Mouse (Mus musculus) G1E (cell line): ENCODE results near the gene Ankrd13a. TPM values are rescaled to one million over a fixed set of nuclear protein-coding genes. Genes with fewer than 3 reads are reported as not detected.

ENCODE experiments used
- ATAC-seq: 2 replicates; pipeline ENCODE4 v1.8.0; 2016; ENCODE audit warnings: mild to moderate bottlenecking; ENCODE audit not compliant: insufficient number of reproducible peaks, poor library complexity, low FRiP score, severe bottlenecking; ENCODE audit errors: extremely low read depth
- DNase-seq: peaks from one replicate; pipeline ENCODE4 v3.0.0; 2012; ENCODE audit warnings: low spot score
- H3K27me3 ChIP-seq: 2 replicates; pipeline ENCODE4 v1.6.1; 2012; ENCODE audit warnings: mild to moderate bottlenecking, low read length, inconsistent platforms; ENCODE audit not compliant: insufficient read depth
- H3K36me3 ChIP-seq: replicated peaks from 2 replicates; pipeline ENCODE3; 2012; ENCODE audit warnings: mild to moderate bottlenecking, inconsistent platforms
- H3K4me1 ChIP-seq: 2 replicates; pipeline ENCODE4 v1.6.1; 2012; ENCODE audit warnings: low read depth, low read length, inconsistent platforms, mixed read lengths; ENCODE audit not compliant: insufficient read depth
- H3K4me3 ChIP-seq: 2 replicates; pipeline ENCODE4 v1.5.1; 2012; ENCODE audit warnings: low read depth, mild to moderate bottlenecking, inconsistent platforms, low read length, moderate library complexity, mixed read lengths
- H3K9me3 ChIP-seq: replicated peaks from 2 replicates; pipeline ENCODE4 v1.6.1; 2012; ENCODE audit warnings: inconsistent platforms
- CTCF ChIP-seq: IDR thresholded peaks from 2 replicates; pipeline ENCODE4 v1.5.1; 2012; ENCODE audit warnings: low read depth, low read length, inconsistent platforms, mixed read lengths
- GATA1 ChIP-seq: IDR thresholded peaks from 2 replicates; pipeline ENCODE4 v1.6.1; 2012; ENCODE audit warnings: borderline replicate concordance, low read length, inconsistent platforms, mixed read lengths
- GATA2 ChIP-seq: IDR thresholded peaks from 2 replicates; pipeline ENCODE4 v1.6.1; 2012; ENCODE audit warnings: low read depth, low read length, inconsistent platforms, borderline replicate concordance
- POLR2AphosphoS5 ChIP-seq: IDR thresholded peaks from 2 replicates; pipeline ENCODE4 v1.6.1; 2012; ENCODE audit warnings: low read depth, low read length, inconsistent platforms; ENCODE audit not compliant: insufficient replicate concordance
- TAL1 ChIP-seq: conservative IDR thresholded peaks from 2 replicates; pipeline ENCODE4 v1.6.1; 2012; ENCODE audit warnings: low read depth, low read length, inconsistent platforms, mixed read lengths
- polyA plus RNA-seq: library from polyadenylated mRNA; stranded (reverse); fragments of >175 nt; gene quantifications from 2 replicates; pipeline ENCODE4 v1.2.3, GENCODE M21; 2012
- total RNA-seq, 2 experiments: library from RNA; stranded (forward) in 1 of 2; stranded (reverse) in 1 of 2; fragments of 200-1000 nt in 1 of 2; fragments of >200 nt in 1 of 2; fragmentation: Nextera tagmentation in 1 of 2; gene quantifications; 2 replicates each; pipeline ENCODE4 v1.2.3; 2014 to 2017

Gene Ankrd13a
- total and polyA plus RNA-seq, 3 experiments: 576 to 869 (median 779) TPM

- Histone ChIP-seq H3K27me3 (no peaks in the 10 kb centered on the region), H3K9me3 (no peaks in the 10 kb centered on the region), H3K4me1 (no peaks in the 10 kb centered on the region; the same call in 1 of the 2 replicates), H3K36me3 (peaks cover 99% of the 10 kb centered on the region), H3K4me3 (no peak overlapping the region)
- DNase-seq (no peak), ATAC-seq (no peak)
- no peak for TF ChIP-seq TAL1
- no peak for TF ChIP-seq GATA1
- no peak for TF ChIP-seq POLR2AphosphoS5
- no peak for TF ChIP-seq CTCF
- TF ChIP-seq GATA2: no peak
Measured at GRCm38 (mm10) chr5:114759536-114760090, 14.9 kb upstream of the Ankrd13a start.

DNA sequence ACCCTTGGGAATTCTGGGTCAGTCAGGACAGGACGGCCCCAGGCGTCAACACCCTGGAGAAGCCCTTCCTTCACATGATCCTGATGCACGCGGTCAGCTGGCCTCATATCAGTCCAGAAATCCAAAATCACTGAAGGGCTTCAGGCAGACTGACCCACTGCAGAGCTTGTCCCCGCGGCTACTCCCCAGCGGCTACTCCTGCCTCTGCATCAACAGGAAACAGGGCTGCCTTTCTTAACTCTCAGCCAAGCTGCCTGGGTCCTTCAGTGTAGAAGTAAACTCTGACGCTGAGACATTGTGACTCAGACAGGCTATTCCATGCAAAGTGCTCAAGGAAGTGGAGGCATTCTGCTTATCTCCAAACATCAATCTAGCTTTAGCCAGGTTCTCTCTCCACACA lies 12.5 kb upstream of the Ankrd13a start:
- no peak for TF ChIP-seq POLR2AphosphoS5
- ATAC-seq (no peak), DNase-seq (no peak)
- no peak overlapping the region for H3K4me3 ChIP-seq
- H3K27me3 ChIP-seq: no peaks in the 10 kb centered on the region
- peaks cover 11% of the 10 kb centered on the region for H3K4me1 ChIP-seq
- H3K9me3 ChIP-seq: no peaks in the 10 kb centered on the region
- peaks cover 99% of the 10 kb centered on the region for H3K36me3 ChIP-seq

DNA sequence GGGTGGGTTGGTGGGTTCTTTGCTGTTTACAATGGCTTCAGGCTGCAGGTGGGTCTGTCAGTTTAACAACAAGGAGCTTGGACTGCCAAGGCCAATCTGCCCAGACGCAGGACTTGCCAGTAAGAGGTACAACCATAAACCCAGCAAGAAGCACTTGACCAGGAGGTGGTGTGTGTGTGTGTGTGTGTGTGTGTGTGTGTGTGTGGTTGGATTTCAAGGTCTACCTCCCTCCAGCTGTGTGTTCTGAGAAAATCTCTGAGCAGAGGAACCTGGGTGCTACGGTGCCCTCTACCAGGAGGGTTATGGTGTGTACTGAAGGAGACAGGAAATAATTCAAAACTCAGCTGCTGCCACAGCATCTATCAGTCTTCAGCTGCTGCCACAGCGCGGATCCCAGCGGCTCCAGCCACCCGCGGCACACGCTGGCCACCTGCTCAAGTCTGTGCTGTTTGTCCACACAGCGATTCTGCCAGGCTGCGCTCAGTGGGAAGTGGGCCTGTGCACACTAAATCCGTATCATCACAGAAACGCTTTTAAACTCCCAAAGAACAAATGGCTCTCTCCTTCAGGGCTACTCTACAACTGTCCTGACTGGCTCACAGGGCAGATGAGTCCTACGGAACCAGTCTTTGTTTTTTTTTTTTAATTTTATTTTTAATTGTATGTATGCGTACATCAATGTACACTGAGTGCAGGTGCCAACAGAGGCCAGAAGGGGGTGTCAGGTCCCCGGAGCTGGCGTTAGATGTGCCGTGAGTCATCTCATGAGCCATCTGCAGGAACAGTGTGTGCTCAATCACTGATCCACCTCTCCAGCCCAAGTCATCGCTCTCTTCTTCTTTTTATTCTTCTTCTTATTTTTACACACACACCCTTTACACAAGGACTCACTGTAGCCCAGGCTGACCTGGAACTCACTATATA lies 9.4 kb upstream of the Ankrd13a start:
- H3K36me3 ChIP-seq: peaks cover 98% of the 10 kb centered on the region
- no peak overlapping the region for H3K4me3 ChIP-seq
- DNase-seq: no peak
- H3K9me3 ChIP-seq: no peaks in the 10 kb centered on the region
- no peak for ATAC-seq
- no peak for TF ChIP-seq CTCF
- no peaks in the 10 kb centered on the region for H3K27me3 ChIP-seq
- H3K4me1 ChIP-seq: peaks cover 37% of the 10 kb centered on the region

- TF ChIP-seq POLR2AphosphoS5: no peak
- no peak for TF ChIP-seq GATA1
- no peak for TF ChIP-seq GATA2
- TF ChIP-seq TAL1: no peak
- Histone ChIP-seq H3K9me3 (no peaks in the 10 kb centered on the region), H3K27me3 (no peaks in the 10 kb centered on the region), H3K4me3 (no peak overlapping the region; the same call in 1 of the 2 replicates), H3K36me3 (peaks cover 97% of the 10 kb centered on the region), H3K4me1 (peaks cover 52% of the 10 kb centered on the region)
- DNase-seq: no peak
- no peak for ATAC-seq
Measured at GRCm38 (mm10) chr5:114766686-114767085, 7.8 kb upstream of the Ankrd13a start.

DNA sequence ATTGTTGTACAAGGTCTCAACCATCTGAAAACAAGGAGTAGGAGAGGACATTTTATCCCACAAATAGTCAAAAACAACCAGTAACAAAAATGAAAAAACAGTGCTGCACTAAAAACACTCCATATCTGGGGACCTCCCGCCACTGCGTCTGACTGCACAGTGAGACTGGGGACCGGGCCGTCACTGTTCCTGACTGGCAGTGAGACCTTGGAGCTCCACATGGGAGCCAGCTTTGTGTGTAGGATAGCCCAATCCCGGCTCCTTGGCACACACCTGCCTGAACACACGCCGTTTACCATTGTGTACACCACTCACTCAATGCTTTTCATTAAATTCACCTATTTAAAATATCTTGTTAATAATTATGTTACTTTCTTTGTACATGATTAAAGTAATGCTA lies 7.3 kb upstream of the Ankrd13a start:
- peaks cover 57% of the 10 kb centered on the region for H3K4me1 ChIP-seq
- H3K9me3 ChIP-seq: no peaks in the 10 kb centered on the region
- no peak for ATAC-seq
- DNase-seq: no peak
- no peaks in the 10 kb centered on the region for H3K27me3 ChIP-seq
- TF ChIP-seq TAL1 (no peak), GATA1 (no peak), CTCF (no peak), GATA2 (no peak), POLR2AphosphoS5 (no peak)
- H3K36me3 ChIP-seq: peaks cover 92% of the 10 kb centered on the region
- no peak overlapping the region for H3K4me3 ChIP-seq

- Histone ChIP-seq H3K4me3 (peak overlapping the region; percentile 22; the same call in 1 of the 2 replicates), H3K9me3 (no peaks in the 10 kb centered on the region), H3K27me3 (no peaks in the 10 kb centered on the region), H3K4me1 (peaks cover 64% of the 10 kb centered on the region), H3K36me3 (peaks cover 66% of the 10 kb centered on the region)
- TF ChIP-seq TAL1: no peak
- TF ChIP-seq GATA2: no peak
- TF ChIP-seq POLR2AphosphoS5: no peak
- TF ChIP-seq GATA1: no peak
- no peak for TF ChIP-seq CTCF
- ATAC-seq (no peak), DNase-seq (no peak)
Measured at GRCm38 (mm10) chr5:114769786-114770185, 4.7 kb upstream of the Ankrd13a start.
